Mouse (Mus musculus) midbrain, embryonic 15.5 days (tissue): Measurements from ENCODE around the gene Ssmem1. TPM values are rescaled to one million over a fixed set of nuclear protein-coding genes. Genes with fewer than 3 reads are reported as not detected.
A peak's percentile ranks its signal among the peaks of the same experiment; 100 is the strongest.

Experiments used
- ATAC-seq: fragments of 200-750 bp; cut with Nextera tagmentation; replicated peaks from 2 replicates; pipeline ENCODE4 v1.8.0; 2017; ENCODE audit warnings: moderate TSS enrichment
- H3K27ac ChIP-seq: fragments of 300-500 bp; sonication (generic); 2 replicates; pipeline ENCODE4 v1.5.1; 2015; ENCODE audit warnings: mild to moderate bottlenecking, inconsistent platforms
- H3K27me3 ChIP-seq: fragments of 300-500 bp; sonication (generic); replicated peaks from 2 replicates; pipeline ENCODE4 v1.6.1; 2015; ENCODE audit warnings: inconsistent platforms
- H3K36me3 ChIP-seq: fragments of 300-500 bp; sonication (generic); replicated peaks from 2 replicates; pipeline ENCODE4 v1.6.1; 2015; ENCODE audit warnings: inconsistent platforms
- H3K4me1 ChIP-seq: fragments of 300-500 bp; sonication (generic); 2 replicates; pipeline ENCODE4 v1.6.1; 2015; ENCODE audit warnings: inconsistent platforms
- H3K4me2 ChIP-seq: fragments of 300-500 bp; sonication (generic); 2 replicates; pipeline ENCODE4 v1.6.1; 2015; ENCODE audit warnings: inconsistent platforms, mild to moderate bottlenecking, moderate library complexity
- H3K4me3 ChIP-seq: fragments of 300-500 bp; sonication (generic); 2 replicates; pipeline ENCODE4 v1.5.1; 2015; ENCODE audit warnings: mild to moderate bottlenecking, inconsistent platforms
- H3K9ac ChIP-seq: fragments of 300-500 bp; sonication (generic); 2 replicates; pipeline ENCODE4 v1.6.1; 2015; ENCODE audit warnings: mild to moderate bottlenecking, inconsistent platforms
- H3K9me3 ChIP-seq: fragments of 300-500 bp; sonication (generic); 2 replicates; pipeline ENCODE4 v1.6.1; 2016; ENCODE audit warnings: inconsistent platforms
- WGBS: fragments of 180-500 bp; shearing (Covaris S2); methylation state at CpG from one replicate; pipeline ENCODE4 v1.1.7; 2015; ENCODE audit warnings: mixed read lengths; 5-methylcytosine and 5-hydroxymethylcytosine counted together
- polyA plus RNA-seq: library from polyadenylated mRNA; unstranded; fragments of >200 nt; fragmentation: Nextera tagmentation; extraction: Ambion mirVana; gene quantifications from 2 replicates; pipeline ENCODE4 v1.2.1, GENCODE M21; 2015

Gene Ssmem1
- polyA plus RNA-seq, result 0.21 TPM in 1 of 2 replicates, not detected in the other

- H3K9ac ChIP-seq, result peak within 1 kb of the TSS; percentile 57
- H3K27ac ChIP-seq, result peak within 1 kb of the TSS; percentile 88
- peak within 1 kb of the TSS; percentile 75 for H3K4me2 ChIP-seq
- peak; percentile 99 for ATAC-seq
- under 1% methylated on average over 37 of the region's 37 CpGs for WGBS
- H3K36me3 ChIP-seq, result peaks cover 3% of the 10 kb centered on the region; the same call in 1 of the 2 replicates
- H3K27me3 ChIP-seq, result no peaks in the 10 kb centered on the region
- no peaks in the 10 kb centered on the region for H3K9me3 ChIP-seq
- H3K4me3 ChIP-seq, result peak within 1 kb of the TSS; percentile 54
- H3K4me1 ChIP-seq, result peaks cover 7% of the 10 kb centered on the region
Measured at GRCm38 (mm10) chr6:30509265-30510239, at the start of gene Ssmem1, which contains the start of gene Tmem209. Ssmem1 (plus strand) TSS chr6:30509849. Tmem209 (minus strand) TSS chr6:30509783.

DNA sequence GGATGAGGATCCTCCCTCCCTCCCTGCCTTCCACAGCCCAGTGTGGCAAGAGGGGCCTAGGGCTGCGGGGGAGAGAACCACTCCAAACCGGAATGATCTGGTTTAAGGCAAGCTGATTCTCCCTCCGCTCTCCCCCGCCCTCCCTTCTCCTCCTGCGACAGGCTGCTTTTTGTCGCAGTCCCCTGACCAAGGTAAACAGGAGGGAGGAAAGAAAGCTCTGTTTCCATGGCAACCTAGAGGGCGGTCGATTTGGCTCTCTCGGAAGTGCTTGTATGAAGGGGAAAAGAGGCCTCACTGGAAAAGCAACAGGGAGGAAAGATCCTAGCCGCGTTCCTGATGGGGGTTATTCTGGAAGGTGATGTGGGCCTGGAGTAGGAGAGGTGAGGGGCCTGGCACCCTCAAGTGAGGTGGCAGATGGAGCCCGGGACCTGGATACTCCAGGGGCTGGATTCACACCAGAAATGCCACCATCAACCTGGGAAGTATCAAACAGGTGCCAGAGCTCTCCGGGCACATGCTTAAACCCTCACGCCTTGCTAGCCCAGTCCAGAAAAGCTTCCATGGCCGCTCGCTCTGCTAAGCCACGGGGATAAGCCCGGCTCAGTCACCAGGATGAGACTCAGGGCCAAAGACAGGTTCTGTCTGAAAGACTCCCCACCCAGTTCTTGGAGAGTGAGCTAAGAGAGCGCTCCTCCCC, 48.8 kb upstream of the Ssmem1 start:
- H3K27ac ChIP-seq, result peak overlapping the region; percentile 94
- H3K36me3 ChIP-seq, result no peaks in the 10 kb centered on the region
- H3K4me1 ChIP-seq, result peaks cover 34% of the 10 kb centered on the region
- no peaks in the 10 kb centered on the region for H3K9me3 ChIP-seq
- H3K4me3 ChIP-seq, result no peak overlapping the region
- WGBS, result 10% methylated on average over 19 of the region's 19 CpGs
- peak overlapping the region; percentile 53 for H3K4me2 ChIP-seq
- H3K27me3 ChIP-seq, result no peaks in the 10 kb centered on the region
- peak; percentile 96 for ATAC-seq
- peak overlapping the region; percentile 28; the same call in 1 of the 2 replicates for H3K9ac ChIP-seq

- no peaks in the 10 kb centered on the region for H3K36me3 ChIP-seq
- WGBS, result 87% methylated on average over 13 of the region's 13 CpGs
Measured at GRCm38 (mm10) chr6:30461755-30462344, 47.8 kb upstream of the Ssmem1 start.

GRCm38 (mm10) chr6:30462822-30463221, 46.8 kb upstream of the Ssmem1 start:
- Histone ChIP-seq H3K4me2 (no peak overlapping the region), H3K9ac (no peak overlapping the region), H3K27ac (no peak overlapping the region; the same call in 1 of the 2 replicates), H3K36me3 (no peaks in the 10 kb centered on the region), H3K4me3 (no peak overlapping the region), H3K9me3 (no peaks in the 10 kb centered on the region), H3K4me1 (peaks cover 34% of the 10 kb centered on the region), H3K27me3 (no peaks in the 10 kb centered on the region)
- WGBS, result 43% methylated on average over 7 of the region's 7 CpGs
- ATAC-seq, result no peak

More at GRCm38 (mm10) chr6:30461755-30462344, 47.8 kb upstream of the Ssmem1 start:
- Histone ChIP-seq H3K4me3 (no peak overlapping the region), H3K27ac (peak overlapping the region; percentile 94), H3K4me2 (no peak overlapping the region), H3K9ac (no peak overlapping the region), H3K27me3 (no peaks in the 10 kb centered on the region), H3K4me1 (peaks cover 34% of the 10 kb centered on the region), H3K9me3 (no peaks in the 10 kb centered on the region)
- ATAC-seq, result no peak

GRCm38 (mm10) chr6:30465586-30465985, 44.1 kb upstream of the Ssmem1 start:
- Histone ChIP-seq H3K27me3 (no peaks in the 10 kb centered on the region), H3K9ac (no peak overlapping the region), H3K4me3 (no peak overlapping the region), H3K9me3 (no peaks in the 10 kb centered on the region), H3K36me3 (no peaks in the 10 kb centered on the region), H3K4me1 (peaks cover 24% of the 10 kb centered on the region), H3K27ac (no peak overlapping the region), H3K4me2 (no peak overlapping the region)
- no peak for ATAC-seq
- 89% methylated on average over 11 of the region's 11 CpGs for WGBS

GRCm38 (mm10) chr6:30468058-30468457, 41.6 kb upstream of the Ssmem1 start:
- no peak overlapping the region for H3K9ac ChIP-seq
- H3K9me3 ChIP-seq, result no peaks in the 10 kb centered on the region
- H3K4me1 ChIP-seq, result peaks cover 6% of the 10 kb centered on the region; the same call in 1 of the 2 replicates
- no peak overlapping the region for H3K4me2 ChIP-seq
- ATAC-seq, result no peak
- no peak overlapping the region for H3K27ac ChIP-seq
- 67% methylated on average over 1 of the region's 1 CpGs for WGBS
- H3K4me3 ChIP-seq, result no peak overlapping the region
- no peaks in the 10 kb centered on the region for H3K36me3 ChIP-seq
- no peaks in the 10 kb centered on the region for H3K27me3 ChIP-seq

DNA sequence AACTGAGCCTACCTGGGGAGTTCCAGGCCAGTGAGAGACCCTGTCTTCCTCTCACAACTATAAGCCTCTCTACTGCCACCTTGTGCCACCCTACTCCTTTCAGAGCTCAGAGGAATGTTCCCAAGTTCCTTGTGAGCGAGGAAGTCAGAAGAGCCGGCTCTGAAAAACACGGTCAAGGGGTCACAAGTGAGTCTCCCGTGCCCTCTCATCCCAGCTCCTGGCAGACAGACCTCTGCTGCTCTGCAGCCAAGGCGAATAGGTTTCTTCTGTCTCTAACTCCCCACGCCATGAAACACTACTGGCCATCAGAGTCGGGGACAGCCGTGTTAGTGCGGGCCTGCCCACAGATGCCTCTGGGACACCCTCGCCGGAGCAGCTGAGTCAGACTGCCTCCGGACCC, 41.0 kb upstream of the Ssmem1 start:
- WGBS, result 49% methylated on average over 12 of the region's 12 CpGs
- Histone ChIP-seq H3K27me3 (no peaks in the 10 kb centered on the region), H3K27ac (peak overlapping the region; percentile 49; the same call in 1 of the 2 replicates), H3K9me3 (no peaks in the 10 kb centered on the region), H3K4me3 (no peak overlapping the region), H3K36me3 (no peaks in the 10 kb centered on the region), H3K4me2 (no peak overlapping the region), H3K9ac (no peak overlapping the region), H3K4me1 (peaks cover 6% of the 10 kb centered on the region; the same call in 1 of the 2 replicates)
- ATAC-seq, result no peak

DNA sequence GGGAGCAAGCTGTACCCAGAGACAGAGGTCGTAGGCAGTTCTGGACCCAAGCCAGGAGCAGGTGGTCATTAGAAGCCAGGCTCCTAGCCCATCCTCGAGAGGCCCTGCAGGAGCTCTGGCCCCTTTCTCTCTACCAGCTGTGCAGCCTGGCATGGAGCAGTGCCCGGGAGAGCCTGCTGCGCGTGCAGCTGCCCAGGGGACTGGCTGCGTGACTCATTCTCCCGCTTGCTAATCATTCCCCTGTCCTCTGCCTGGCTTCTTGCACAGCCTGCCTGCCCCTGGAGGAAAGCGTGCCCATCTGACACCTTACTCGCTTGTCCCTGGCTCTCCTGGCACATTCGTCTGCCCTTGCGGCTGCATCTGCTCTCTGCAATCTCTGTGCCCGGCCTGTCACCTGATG, 40.3 kb upstream of the Ssmem1 start:
- peak; percentile 71 for ATAC-seq
- no peak overlapping the region for H3K4me3 ChIP-seq
- no peaks in the 10 kb centered on the region for H3K36me3 ChIP-seq
- peaks cover 6% of the 10 kb centered on the region; the same call in 1 of the 2 replicates for H3K4me1 ChIP-seq
- H3K27me3 ChIP-seq, result no peaks in the 10 kb centered on the region
- WGBS, result 54% methylated on average over 12 of the region's 12 CpGs
- no peaks in the 10 kb centered on the region for H3K9me3 ChIP-seq
- no peak overlapping the region for H3K4me2 ChIP-seq
- H3K27ac ChIP-seq, result peak overlapping the region; percentile 49
- no peak overlapping the region for H3K9ac ChIP-seq

DNA sequence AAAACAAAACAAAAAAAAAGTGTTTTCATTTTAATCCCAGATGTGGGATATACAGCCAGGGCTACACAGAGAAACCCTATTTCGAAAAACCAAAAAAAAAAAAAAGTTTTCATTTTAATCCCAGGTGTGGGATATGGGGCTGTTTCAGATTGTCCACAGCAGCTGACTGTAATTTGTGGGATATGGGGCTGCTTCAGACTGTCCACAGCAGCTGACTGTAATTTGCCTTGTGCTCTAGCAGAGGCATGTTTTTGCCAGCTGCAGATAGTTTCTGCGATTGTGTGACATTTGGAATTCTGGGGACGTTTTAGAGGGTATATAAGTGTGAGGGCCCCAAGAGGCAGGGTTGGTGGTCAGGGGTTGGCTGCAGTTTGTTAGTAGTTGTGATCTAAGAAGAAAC, 37.9 kb upstream of the Ssmem1 start:
- 68% methylated on average over 3 of the region's 3 CpGs for WGBS
- ATAC-seq, result no peak
- Histone ChIP-seq H3K4me3 (no peak overlapping the region), H3K4me2 (no peak overlapping the region), H3K9me3 (no peaks in the 10 kb centered on the region), H3K4me1 (peaks cover 6% of the 10 kb centered on the region; the same call in 1 of the 2 replicates), H3K27ac (no peak overlapping the region), H3K27me3 (no peaks in the 10 kb centered on the region), H3K36me3 (no peaks in the 10 kb centered on the region), H3K9ac (no peak overlapping the region)

GRCm38 (mm10) chr6:30476025-30476765, 33.5 kb upstream of the Ssmem1 start:
- Histone ChIP-seq H3K4me1 (no peaks in the 10 kb centered on the region), H3K27ac (no peak overlapping the region), H3K36me3 (no peaks in the 10 kb centered on the region), H3K4me3 (no peak overlapping the region), H3K9me3 (no peaks in the 10 kb centered on the region), H3K27me3 (no peaks in the 10 kb centered on the region), H3K9ac (no peak overlapping the region), H3K4me2 (no peak overlapping the region)
- ATAC-seq, result no peak
- WGBS, result 68% methylated on average over 10 of the region's 10 CpGs

GRCm38 (mm10) chr6:30477210-30477714, 32.4 kb upstream of the Ssmem1 start:
- no peak for ATAC-seq
- H3K27ac ChIP-seq, result no peak overlapping the region

More at GRCm38 (mm10) chr6:30477210-30477714, 32.4 kb upstream of the Ssmem1 start:
- Histone ChIP-seq H3K9me3 (no peaks in the 10 kb centered on the region), H3K4me3 (no peak overlapping the region), H3K4me1 (no peaks in the 10 kb centered on the region), H3K4me2 (no peak overlapping the region), H3K27me3 (no peaks in the 10 kb centered on the region), H3K36me3 (no peaks in the 10 kb centered on the region), H3K9ac (no peak overlapping the region)
- 83% methylated on average over 8 of the region's 8 CpGs for WGBS
